Mouse (Mus musculus): ENCODE data around the gene Rbbp6. TPM values are rescaled to one million over a fixed set of nuclear protein-coding genes. Genes with fewer than 3 reads are reported as not detected.

The Rbbp6 gene
- total RNA-seq, 2 experiments from 2014 or later, result 49.0 to 64.5 TPM

- no peak for DNase-seq
These were observed 81.1 kb downstream of the Rbbp6 start for GRCm38 (mm10) chr7:123046473-123047091.

Other genes starting within 250 kb of the Rbbp6 start
- 10 to 100 TPM; 32.9 to 57.8 TPM for gene Tnrc6a, start 158.2 kb downstream of the Rbbp6 start, total RNA-seq (2021)
- gene Slc5a11, start 249.1 kb downstream of the Rbbp6 start, total RNA-seq (2021), result not detected

Measured in adrenal gland, postnatal 10 days (tissue).